8 mouse cellular contexts compared by ENCODE assay signal in genomic region chr11:80287150-80287549, GRCm38 (mm10). TPM values are rescaled to one million over a fixed set of nuclear protein-coding genes. Genes with fewer than 3 reads are reported as not detected.
DNase-seq lines count a peak whose midpoint lies in the region; ATAC-seq and TF ChIP-seq lines count a peak whose summit lies in the region.

No protein-coding gene starts in this region.

- no peak overlapping the region for H3K4me3 ChIP-seq in embryonic facial prominence, embryonic 14.5 days (ENCODE audit: low read depth, low read length)
- no peak overlapping the region for H3K4me3 ChIP-seq in lung, adult 2 months (replicated peaks; ENCODE audit: extremely low read depth, low read depth, low read length)

- H3K27me3 ChIP-seq in embryonic facial prominence, embryonic 14.5 days (replicated peaks; ENCODE audit: control insufficient read depth, insufficient read depth, low read length) = no peaks in the 10 kb centered on the region

- no peaks in the 10 kb centered on the region for H3K36me3 ChIP-seq in embryonic facial prominence, embryonic 14.5 days (ENCODE audit: control insufficient read depth, insufficient read depth, low read length)

- DNase-seq in urinary bladder, adult 18-20 months (ENCODE audit: low spot score in 2 of 2) = peak; percentile 35 to 50
- DNase-seq in urinary bladder, postnatal 4 days (ENCODE audit: low spot score in 2 of 2) = no peak
- DNase-seq in adrenal gland, postnatal 36 days = peak; percentile 76 to 78
- DNase-seq in embryonic facial prominence, embryonic 14.5 days (ENCODE audit: low spot score) = peak; percentile 70
- DNase-seq in kidney, postnatal 10 days = peak; percentile 82
- peak; percentile 66 for DNase-seq in lung, adult 2 months
- DNase-seq in right cerebral cortex, adult 2 months (ENCODE audit: low spot score in 2 of 2) = peak; percentile 84 to 88

- peak; percentile 93 for TF ChIP-seq CTCF in lung, adult 2 months (IDR thresholded peaks at IDR 0.05; ENCODE audit: insufficient read depth, low read length)

- H3K27ac ChIP-seq in embryonic facial prominence, embryonic 14.5 days (replicated peaks; ENCODE audit: low read depth, low read length) = no peak overlapping the region

- no peak for ATAC-seq in embryonic facial prominence, embryonic 14.5 days (ENCODE audit: low read depth)
- no peak for ATAC-seq in activated CD4-positive, CD25-positive, alpha-beta regulatory T cell, adult 4 months

- H3K4me1 ChIP-seq in embryonic facial prominence, embryonic 14.5 days (ENCODE audit: control insufficient read depth, insufficient read depth, low read length) = peaks cover 8% of the 10 kb centered on the region
- peaks cover 3% of the 10 kb centered on the region; the same call in 1 of the 2 replicates for H3K4me1 ChIP-seq in lung, adult 2 months (ENCODE audit: control insufficient read depth, insufficient read depth, low read length)

- H3K9me3 ChIP-seq in embryonic facial prominence, embryonic 14.5 days (ENCODE audit: control insufficient read depth, low read length) = 0 out of 2 replicates have a peak, but pooled peaks cover 5% of the 10 kb centered on the region

- no peak overlapping the region for H3K9ac ChIP-seq in embryonic facial prominence, embryonic 14.5 days (ENCODE audit: low read depth, low read length)

- H3K4me2 ChIP-seq in embryonic facial prominence, embryonic 14.5 days (ENCODE audit: low read depth, low read length) = no peak overlapping the region

- WGBS in embryonic facial prominence, embryonic 14.5 days = 17% methylated on average over 5 of the region's 5 CpGs
- 9% methylated on average over 5 of the region's 5 CpGs for WGBS in lung, adult 2 months

- no peak for TF ChIP-seq POLR2A in lung, adult 2 months (IDR thresholded peaks at IDR 0.05; ENCODE audit: borderline replicate concordance, extremely low read depth, low read depth, low read length)

RNA-seq across cellular contexts. Expression of gene Rhbdl3, which starts 13.6 kb away (rescaled TPM):
- 1 to 10 TPM; 3.0 to 3.3 TPM for total RNA-seq in adrenal gland, postnatal 36 days (2021)
- polyA plus RNA-seq in embryonic facial prominence, embryonic 14.5 days (2014; fragmentation: Nextera tagmentation; extraction: Ambion mirVana) = 4.1 and 5.0 TPM in 2 replicates
- polyA plus RNA-seq in lung, adult 2 months (2012; rRNA removed) = 2.7 and 2.9 TPM in 2 replicates
- under 1 TPM; 0.17 to 0.48 TPM for polyA plus RNA-seq in activated CD4-positive, CD25-positive, alpha-beta regulatory T cell, adult 4 months (2017; shearing (Covaris generic))

Comparison
In these comparisons a context has a peak if more than half of its experiments do, and no peak if none do; other contexts are left out.
1. DNase-seq: peak in urinary bladder, adult 18-20 months (2 of 2), adrenal gland, postnatal 36 days (2 of 2), embryonic facial prominence, embryonic 14.5 days (single experiment), kidney, postnatal 10 days (single experiment), lung, adult 2 months (single experiment) and right cerebral cortex, adult 2 months (2 of 2); none in urinary bladder, postnatal 4 days (0 of 2).